Mouse (Mus musculus): ENCODE measurements at regions not wholly inside any gene's neighbourhood (a gene's known extent, or its start where the extent isn't known, plus 50 kb on each side); places are given as distances from the start of the nearest gene placed in this dataset.
A peak's percentile ranks its signal among the peaks of the same experiment; 100 is the strongest.

GRCm38 (mm10) chr9:95331275-95331674, 75.2 kb downstream of the Chst2 start:
- DNase-seq (ENCODE audit: low spot score) = no peak

DNA sequence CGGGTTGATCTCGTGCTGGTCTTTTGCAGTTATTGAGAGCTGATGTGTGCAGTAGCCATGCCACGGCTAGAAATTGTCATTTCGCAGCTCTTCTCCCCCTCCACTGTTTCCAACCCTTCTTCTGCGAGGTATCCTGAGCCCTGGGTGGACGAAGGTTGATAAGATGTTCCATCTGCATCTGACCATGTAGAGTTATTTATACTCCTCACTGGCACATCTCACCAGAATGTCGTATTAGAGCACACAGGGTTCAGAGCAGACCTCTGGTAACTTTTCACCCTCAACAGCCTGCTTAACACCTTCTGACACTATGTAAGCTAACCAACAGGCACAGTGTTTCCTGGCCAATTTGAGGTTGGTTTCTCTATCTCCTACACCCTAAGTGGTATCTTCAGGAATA, 76.4 kb downstream of the Chst2 start:
- no peak for DNase-seq (ENCODE audit: low spot score)

DNA sequence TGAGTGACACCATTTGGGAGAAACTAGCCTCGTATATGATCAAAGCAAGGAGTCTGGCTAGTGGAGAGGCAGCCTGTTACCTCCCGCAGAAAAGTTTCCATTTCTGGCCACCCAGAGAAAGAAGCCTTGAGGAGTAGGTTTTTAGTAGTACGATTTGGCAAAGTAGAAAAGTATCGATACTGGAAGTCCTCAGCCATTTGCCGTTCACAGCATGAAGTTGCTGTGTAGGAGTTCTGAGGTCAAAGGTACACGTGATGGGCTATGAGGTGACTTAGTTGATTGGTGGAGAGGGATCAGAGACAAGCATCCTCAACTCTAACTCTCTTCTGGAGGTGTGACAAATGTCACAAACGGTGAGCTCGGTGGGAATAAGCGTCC, 77.5 kb downstream of the Chst2 start:
- no peak for DNase-seq (ENCODE audit: low spot score)

DNA sequence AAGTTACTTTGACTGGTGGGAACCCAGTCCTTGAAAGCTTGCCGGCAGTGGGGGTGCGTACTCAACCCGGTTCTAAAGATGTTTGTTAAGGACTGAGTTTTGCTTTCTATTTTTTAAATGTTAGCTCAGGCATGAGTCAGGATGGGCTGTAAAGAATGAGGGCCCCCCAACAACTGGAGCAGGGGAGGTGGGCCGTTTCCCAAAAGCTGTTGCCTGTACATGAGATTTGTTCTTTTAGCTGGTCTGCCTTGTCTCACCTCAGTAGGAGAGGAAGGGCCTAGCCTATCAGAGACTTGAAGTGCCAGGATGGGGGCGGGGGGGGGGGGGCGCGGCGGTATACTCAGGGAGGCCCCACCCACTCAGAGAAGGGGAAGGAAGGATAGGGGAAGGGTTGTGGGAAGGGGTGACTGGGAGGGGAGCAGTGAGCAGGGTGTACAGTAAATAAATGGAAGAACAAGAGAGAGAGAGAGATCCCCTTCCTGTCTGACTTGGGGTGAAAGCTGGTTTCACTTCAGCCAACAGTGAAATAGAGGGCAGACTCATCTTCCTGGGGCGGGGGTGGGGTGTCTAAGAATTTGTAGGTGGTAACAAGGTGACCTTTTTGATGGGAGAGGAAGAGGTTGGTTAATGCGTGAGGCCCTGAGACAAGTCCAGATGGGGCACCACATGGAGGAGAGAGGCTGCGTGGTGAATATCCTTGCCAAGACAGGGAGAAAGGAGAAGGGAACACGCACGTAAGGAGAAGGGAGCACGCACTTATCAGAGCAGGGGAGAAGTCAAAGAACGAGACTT, 78.1 kb downstream of the Chst2 start:
- DNase-seq (ENCODE audit: low spot score) = peak; percentile 26

DNA sequence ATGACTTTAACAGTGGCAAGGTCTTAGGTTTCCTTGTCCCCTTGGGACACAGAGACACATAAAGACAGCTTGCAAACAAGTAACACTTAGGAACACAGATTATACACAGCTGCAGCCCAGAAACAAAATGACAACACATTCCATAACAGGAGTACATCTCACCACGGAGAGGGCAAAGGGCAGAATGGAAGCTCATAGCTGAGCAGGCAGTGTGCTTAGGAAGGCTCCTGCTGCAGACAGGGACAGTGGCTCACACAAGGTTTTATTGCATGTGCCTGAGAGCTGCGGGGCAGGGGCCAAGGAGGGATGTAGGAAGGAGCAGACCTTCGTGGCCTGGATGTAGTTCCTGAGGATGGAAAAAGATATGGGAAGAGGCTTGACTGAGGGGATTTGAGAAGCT, 78.8 kb downstream of the Chst2 start:
- DNase-seq (ENCODE audit: low spot score) = no peak

DNA sequence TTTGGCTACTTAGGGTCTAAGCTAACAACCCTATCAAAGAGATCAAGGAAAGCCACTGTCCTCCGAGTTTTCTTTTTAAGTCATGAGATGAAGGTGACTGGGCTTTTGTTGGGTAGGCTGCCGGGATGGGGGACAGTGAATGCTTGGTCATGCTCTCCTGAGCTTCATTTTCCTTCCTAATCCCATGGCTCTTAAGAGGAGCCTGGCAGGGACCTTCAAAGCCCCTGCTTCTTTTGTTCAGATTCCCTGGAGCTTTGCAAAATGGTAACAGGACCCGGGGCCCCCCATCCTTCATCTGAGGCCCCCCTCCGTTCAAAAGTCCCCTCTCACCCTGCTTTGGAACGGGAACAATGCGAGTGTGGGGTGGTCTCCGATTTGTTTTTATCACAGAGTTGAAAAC, 82.9 kb downstream of the Chst2 start:
- DNase-seq (ENCODE audit: low spot score) = no peak

GRCm38 (mm10) chr9:95322893-95323292, 83.6 kb downstream of the Chst2 start:
- DNase-seq (ENCODE audit: low spot score) = no peak

DNA sequence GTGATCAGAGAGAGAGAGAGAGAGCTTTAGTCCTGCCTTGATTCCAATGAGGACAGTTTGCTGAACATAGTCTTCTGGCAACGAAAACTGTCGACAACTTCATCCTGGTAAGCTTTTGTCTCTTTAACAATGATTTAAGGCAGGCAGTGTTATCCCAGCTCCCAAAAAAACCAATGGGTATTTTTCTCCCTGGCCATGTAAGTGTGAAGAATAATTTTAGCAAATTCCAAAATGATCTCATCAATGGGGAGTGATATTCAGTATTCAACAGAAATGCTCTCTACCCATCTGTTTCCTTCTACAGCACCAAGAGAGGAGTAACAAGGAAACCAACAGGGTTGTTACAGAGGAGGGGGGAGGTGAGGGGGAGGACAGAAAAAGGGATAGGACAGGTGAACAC, 84.5 kb downstream of the Chst2 start:
- DNase-seq (ENCODE audit: low spot score) = no peak

DNA sequence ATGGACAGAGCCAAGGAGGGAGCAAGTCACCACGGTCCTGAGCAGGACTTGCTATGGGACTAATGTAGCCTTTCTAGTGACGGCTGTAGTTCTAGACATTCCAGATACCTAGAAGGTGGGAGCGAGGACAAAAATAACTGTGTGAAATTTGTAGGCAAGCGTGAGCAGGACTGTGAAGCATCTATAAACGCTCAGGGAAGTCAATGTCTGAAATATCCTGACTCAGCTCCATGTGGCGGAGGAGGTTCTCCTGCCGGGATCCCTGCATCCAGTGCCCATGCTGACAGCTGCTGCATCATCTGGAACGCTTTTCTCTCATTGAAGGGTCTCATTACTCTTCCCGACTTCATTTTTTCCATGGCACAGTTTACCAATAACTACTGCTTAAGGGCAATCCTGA, 87.6 kb downstream of the Chst2 start:
- no peak for DNase-seq (ENCODE audit: low spot score)

DNA sequence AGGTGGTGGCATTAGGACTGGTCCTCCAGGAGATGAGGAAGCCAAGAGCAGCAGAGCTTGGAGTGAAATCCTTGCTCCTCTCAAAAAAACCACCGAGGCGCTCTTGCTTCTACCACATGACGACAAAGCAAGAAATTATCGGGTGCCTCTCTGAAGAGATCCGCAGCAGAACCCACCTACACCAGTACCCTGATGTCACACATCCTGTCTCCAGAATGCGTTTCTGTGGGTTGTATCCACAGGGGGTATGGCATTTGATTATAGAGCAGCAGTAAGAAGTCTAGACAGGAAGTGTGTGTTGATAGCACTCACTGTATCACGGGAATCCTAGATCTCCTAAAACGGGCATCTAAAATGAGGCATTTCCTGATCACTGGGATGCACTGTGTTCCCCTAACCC, 89.8 kb downstream of the Chst2 start:
- DNase-seq (ENCODE audit: low spot score) = peak; percentile 20

DNA sequence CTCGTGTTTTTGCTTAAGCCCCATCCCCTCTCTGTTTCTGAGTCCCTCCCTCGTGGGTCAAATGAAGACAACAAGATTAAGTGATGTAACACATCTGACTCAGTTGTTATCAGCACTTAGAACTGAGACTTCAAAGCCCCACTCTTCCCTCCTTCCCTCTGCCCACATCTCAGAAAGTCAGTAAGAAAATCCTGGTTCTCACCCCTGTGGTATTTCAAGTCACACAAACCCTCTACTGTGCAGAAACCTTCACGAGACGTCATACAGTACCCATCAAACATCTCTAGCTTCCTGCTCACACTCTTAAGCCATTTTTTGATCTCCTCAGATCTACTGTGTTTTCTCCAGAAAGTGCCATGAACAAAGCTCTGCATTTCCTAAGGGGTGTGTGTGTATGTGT, 91.4 kb downstream of the Chst2 start:
- DNase-seq (ENCODE audit: low spot score) = no peak

DNA sequence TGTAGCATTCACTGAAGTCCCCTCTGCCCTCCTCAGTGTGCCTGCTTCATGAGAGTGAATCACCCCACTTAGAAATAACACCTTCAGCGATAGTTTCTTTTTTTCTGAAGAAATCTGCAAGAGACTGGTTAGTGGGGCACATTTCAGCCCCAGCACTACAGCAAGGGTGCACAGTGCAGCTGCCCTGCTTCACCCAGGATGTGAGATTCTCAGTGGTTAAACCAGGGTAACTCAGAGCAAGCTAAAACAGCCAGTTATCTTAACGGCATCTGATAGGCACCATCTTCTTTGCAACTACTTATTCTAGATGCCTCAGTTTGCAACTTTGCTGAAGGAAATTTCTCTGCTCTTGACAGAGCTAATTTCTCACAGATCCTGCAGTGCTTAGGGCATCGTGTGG, 94.9 kb downstream of the Chst2 start:
- DNase-seq (ENCODE audit: low spot score) = no peak

DNA sequence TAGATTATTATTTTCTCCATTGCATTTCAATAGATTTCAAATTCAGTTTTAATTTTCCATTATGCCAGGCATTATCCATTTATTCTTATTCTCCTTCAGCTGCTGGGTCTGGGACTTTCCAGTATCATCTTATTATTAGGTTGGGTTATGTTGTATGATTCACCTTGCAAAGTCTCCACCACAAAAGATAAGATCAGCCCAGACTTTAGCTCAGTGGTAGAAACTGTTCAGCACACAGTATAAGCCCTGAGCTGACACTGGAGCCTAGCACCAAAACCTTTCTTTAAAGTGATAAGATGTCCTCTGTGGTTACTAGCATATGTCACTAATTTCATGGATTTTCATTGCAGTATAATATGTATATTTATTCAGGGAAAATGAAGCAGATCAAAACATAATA, 117.5 kb downstream of the Chst2 start:
- no peak for DNase-seq (ENCODE audit: low spot score)

GRCm38 (mm10) chr9:95282996-95283395, 123.5 kb downstream of the Chst2 start:
- no peak for DNase-seq (ENCODE audit: low spot score)

- DNase-seq (ENCODE audit: low spot score) = no peak
Measured at GRCm38 (mm10) chr9:95282502-95282901, 124.0 kb downstream of the Chst2 start.
